In the genomic region with DNA sequence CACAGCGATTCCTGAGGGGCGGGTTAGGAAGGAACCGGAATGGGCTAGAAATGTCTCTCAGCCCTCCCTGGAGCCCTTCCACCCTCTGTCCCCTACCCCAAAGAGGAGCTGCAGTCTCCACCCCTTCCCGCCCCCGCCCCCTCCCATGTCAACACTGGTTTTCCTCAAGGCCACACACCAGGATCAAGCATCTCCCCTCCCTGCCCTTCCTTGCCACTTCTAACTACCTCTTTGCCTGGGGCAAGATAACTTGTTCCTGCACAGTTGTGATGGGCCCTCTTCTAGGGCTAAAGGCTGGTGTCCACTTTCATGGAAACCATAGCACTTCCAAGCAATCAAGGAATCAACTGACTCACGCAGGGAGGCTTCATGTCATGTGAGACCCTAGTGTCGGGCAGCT, we compare ENCODE assay signal across 13 mouse cellular contexts.
"Had no signal": no experiment of that assay in that cellular context is flagged by ENCODE, and none has a peak within 500 bp of the region (broad histone marks: within the 10 kb centered on the region; RNA-seq: fewer than 3 reads in every experiment).

No protein-coding gene starts in this region.

- H3K27ac ChIP-seq: kidney, embryonic 15.5 days; limb, embryonic 10.5 days; liver, embryonic 15.5 days; neural tube, embryonic 15.5 days; stomach, postnatal 0 days had no signal

- H3K4me1 ChIP-seq: kidney, embryonic 15.5 days; liver, embryonic 15.5 days had no signal

- H3K4me3 ChIP-seq: kidney, embryonic 15.5 days; limb, embryonic 10.5 days; liver, embryonic 15.5 days; midbrain, embryonic 13.5 days; neural tube, embryonic 15.5 days had no signal

- H3K9me3 ChIP-seq: kidney, embryonic 15.5 days; limb, embryonic 10.5 days; liver, embryonic 15.5 days; neural tube, embryonic 15.5 days had no signal

- DNase-seq: kidney, postnatal 25 days; layer of hippocampus, adult 9-11 months; lung, adult 2 months; lung, postnatal 36 days; right cerebral cortex, adult 18-20 months; right cerebral cortex, postnatal 25 days; thymus, postnatal 4 days had no signal

- H3K27me3 ChIP-seq: kidney, embryonic 15.5 days; liver, embryonic 15.5 days; midbrain, embryonic 13.5 days; neural tube, embryonic 15.5 days had no signal

- H3K9ac ChIP-seq: kidney, embryonic 15.5 days; liver, embryonic 15.5 days; midbrain, embryonic 13.5 days; neural tube, embryonic 15.5 days had no signal

- H3K36me3 ChIP-seq: kidney, embryonic 15.5 days; limb, embryonic 10.5 days; liver, embryonic 15.5 days; midbrain, embryonic 13.5 days; neural tube, embryonic 15.5 days had no signal
